Mouse (Mus musculus): ENCODE results near the gene Gpr179. TPM values are rescaled to one million over a fixed set of nuclear protein-coding genes. Genes with fewer than 3 reads are reported as not detected.

Gene Gpr179
- total and polyA plus RNA-seq, 2 experiments from 2014 or later: 0.61 to 1.8 TPM

GRCm38 (mm10) chr11:97347291-97347690 lies 4.6 kb downstream of the Gpr179 start:
- ATAC-seq: no peak
- TF ChIP-seq CTCF (IDR thresholded peaks at IDR 0.05; ENCODE audit: low read depth): no peak
- no peak overlapping the region for H3K9ac ChIP-seq (replicated peaks; ENCODE audit: low read length)
- H3K36me3 ChIP-seq (ENCODE audit: insufficient read depth, low read length): no peaks in the 10 kb centered on the region
- no peak overlapping the region for H3K4me3 ChIP-seq (ENCODE audit: low read length)
- WGBS: 84% methylated on average over 9 of the region's 9 CpGs
- DNase-seq (ENCODE audit: low spot score): no peak
- peaks cover 8% of the 10 kb centered on the region; the same call in 1 of the 2 replicates for H3K4me1 ChIP-seq (ENCODE audit: insufficient read depth, low read length)
- H3K27me3 ChIP-seq (ENCODE audit: insufficient read depth, low read length): no peaks in the 10 kb centered on the region
- H3K9me3 ChIP-seq (ENCODE audit: low read length): no peaks in the 10 kb centered on the region
- no peak overlapping the region for H3K27ac ChIP-seq
- no peak overlapping the region for H3K4me2 ChIP-seq (ENCODE audit: low read depth, low read length)

DNA sequence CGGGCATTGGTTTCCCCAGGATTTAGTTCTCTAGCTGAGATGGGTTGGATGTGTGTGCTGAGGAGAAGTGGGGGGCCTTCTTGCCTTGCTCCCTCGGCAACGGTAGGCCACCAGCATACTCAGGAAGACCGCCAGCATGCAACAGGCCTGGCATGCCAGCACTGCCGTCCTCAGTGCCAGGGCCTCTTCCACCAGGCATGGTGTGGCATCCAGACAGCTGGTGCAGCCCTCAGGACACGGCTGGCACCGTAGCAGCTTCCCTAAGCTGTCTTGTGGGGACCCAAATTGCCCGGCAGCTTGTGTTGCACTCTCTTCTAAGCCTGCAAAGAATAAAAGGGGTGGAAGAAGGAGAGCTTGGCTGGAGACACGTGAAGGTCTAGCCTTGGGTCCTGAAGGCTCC lies 5.5 kb downstream of the Gpr179 start:
- DNase-seq (ENCODE audit: low spot score): peak; percentile 72
- no peak for TF ChIP-seq CTCF (IDR thresholded peaks at IDR 0.05; ENCODE audit: low read depth)
- no peak overlapping the region for H3K27ac ChIP-seq
- H3K9ac ChIP-seq (replicated peaks; ENCODE audit: low read length): no peak overlapping the region
- no peaks in the 10 kb centered on the region for H3K27me3 ChIP-seq (ENCODE audit: insufficient read depth, low read length)
- ATAC-seq: peak; percentile 71; the same call in 1 of the 2 replicates
- no peaks in the 10 kb centered on the region for H3K36me3 ChIP-seq (ENCODE audit: insufficient read depth, low read length)
- H3K4me2 ChIP-seq (ENCODE audit: low read depth, low read length): no peak overlapping the region
- H3K4me1 ChIP-seq (ENCODE audit: insufficient read depth, low read length): peaks cover 8% of the 10 kb centered on the region; the same call in 1 of the 2 replicates
- no peaks in the 10 kb centered on the region for H3K9me3 ChIP-seq (ENCODE audit: low read length)
- H3K4me3 ChIP-seq (ENCODE audit: low read length): no peak overlapping the region
- 43% methylated on average over 9 of the region's 9 CpGs for WGBS

GRCm38 (mm10) chr11:97345446-97345845 lies 6.4 kb downstream of the Gpr179 start:
- H3K27ac ChIP-seq: no peak overlapping the region
- no peak for ATAC-seq
- H3K4me1 ChIP-seq (ENCODE audit: insufficient read depth, low read length): peaks cover 8% of the 10 kb centered on the region; the same call in 1 of the 2 replicates
- TF ChIP-seq CTCF (IDR thresholded peaks at IDR 0.05; ENCODE audit: low read depth): no peak
- no peaks in the 10 kb centered on the region for H3K36me3 ChIP-seq (ENCODE audit: insufficient read depth, low read length)
- DNase-seq (ENCODE audit: low spot score): no peak
- 68% methylated on average over 10 of the region's 10 CpGs for WGBS
- no peaks in the 10 kb centered on the region for H3K27me3 ChIP-seq (ENCODE audit: insufficient read depth, low read length)
- no peaks in the 10 kb centered on the region for H3K9me3 ChIP-seq (ENCODE audit: low read length)
- no peak overlapping the region for H3K9ac ChIP-seq (replicated peaks; ENCODE audit: low read length)
- no peak overlapping the region for H3K4me2 ChIP-seq (ENCODE audit: low read depth, low read length)
- H3K4me3 ChIP-seq (ENCODE audit: low read length): no peak overlapping the region

DNA sequence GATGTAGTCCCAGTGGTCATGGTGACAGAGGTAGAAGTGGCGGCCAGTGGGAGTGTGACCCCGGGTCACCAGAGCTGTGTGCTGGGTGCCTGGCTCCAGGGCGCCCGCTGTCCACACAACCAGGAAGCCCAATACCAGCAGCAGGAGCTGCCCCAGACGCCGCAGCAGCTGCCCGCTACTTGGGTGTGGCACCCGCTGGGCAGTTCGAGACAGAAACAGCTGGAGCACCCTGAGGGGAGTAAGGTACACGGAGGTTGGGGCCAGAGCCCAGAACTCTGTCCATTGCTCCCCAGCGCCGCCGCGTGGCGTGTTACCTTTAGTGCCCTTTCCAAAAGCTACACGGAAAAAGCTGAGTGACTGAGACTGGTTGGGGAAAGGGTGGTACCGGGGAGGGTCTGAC lies 8.3 kb downstream of the Gpr179 start:
- no peaks in the 10 kb centered on the region for H3K27me3 ChIP-seq (ENCODE audit: insufficient read depth, low read length)
- TF ChIP-seq CTCF (IDR thresholded peaks at IDR 0.05; ENCODE audit: low read depth): peak; percentile 21; the same call in 1 of the 2 replicates
- no peaks in the 10 kb centered on the region for H3K9me3 ChIP-seq (ENCODE audit: low read length)
- no peak overlapping the region for H3K4me2 ChIP-seq (ENCODE audit: low read depth, low read length)
- no peaks in the 10 kb centered on the region for H3K4me1 ChIP-seq (ENCODE audit: insufficient read depth, low read length)
- H3K27ac ChIP-seq: no peak overlapping the region
- DNase-seq (ENCODE audit: low spot score) (no peak), ATAC-seq (no peak)
- no peak overlapping the region for H3K9ac ChIP-seq (replicated peaks; ENCODE audit: low read length)
- no peak overlapping the region for H3K4me3 ChIP-seq (ENCODE audit: low read length)
- 29% methylated on average over 17 of the region's 17 CpGs for WGBS
- no peaks in the 10 kb centered on the region for H3K36me3 ChIP-seq (ENCODE audit: insufficient read depth, low read length)

GRCm38 (mm10) chr11:97343175-97343574 lies 8.7 kb downstream of the Gpr179 start:
- Histone ChIP-seq H3K4me1 (ENCODE audit: insufficient read depth, low read length) (no peaks in the 10 kb centered on the region; the same call in 1 of the 2 replicates), H3K9me3 (ENCODE audit: low read length) (no peaks in the 10 kb centered on the region), H3K4me3 (ENCODE audit: low read length) (no peak overlapping the region), H3K27ac (no peak overlapping the region), H3K27me3 (ENCODE audit: insufficient read depth, low read length) (no peaks in the 10 kb centered on the region), H3K36me3 (ENCODE audit: insufficient read depth, low read length) (no peaks in the 10 kb centered on the region), H3K4me2 (ENCODE audit: low read depth, low read length) (no peak overlapping the region), H3K9ac (replicated peaks; ENCODE audit: low read length) (no peak overlapping the region)
- no peak for TF ChIP-seq CTCF (IDR thresholded peaks at IDR 0.05; ENCODE audit: low read depth)
- WGBS: 48% methylated on average over 8 of the region's 8 CpGs
- ATAC-seq (no peak), DNase-seq (ENCODE audit: low spot score) (no peak)

DNA sequence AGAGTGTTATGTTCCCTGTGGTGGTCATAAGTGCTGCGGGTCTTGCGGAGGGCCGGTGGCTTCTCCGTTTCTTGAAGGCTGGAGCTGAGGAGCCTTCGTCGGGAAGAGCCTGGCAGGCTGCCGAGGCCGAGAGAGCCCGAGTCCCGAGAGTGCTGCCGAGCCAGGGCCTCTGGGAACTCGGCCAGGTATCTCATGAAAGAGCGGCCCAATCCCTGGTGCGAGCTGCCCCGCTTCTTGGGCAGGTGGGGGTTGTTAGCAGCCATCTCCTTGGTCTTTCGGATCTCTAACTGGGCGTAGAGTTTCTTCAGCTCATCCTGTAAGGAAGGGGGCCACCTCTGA lies 12.9 kb downstream of the Gpr179 start:
- H3K9ac ChIP-seq (replicated peaks; ENCODE audit: low read length): no peak overlapping the region
- 0 out of 2 replicates have a peak overlapping the region, but pooled peaks have one; percentile 4 for H3K4me3 ChIP-seq (ENCODE audit: low read length)
- H3K36me3 ChIP-seq (ENCODE audit: insufficient read depth, low read length): no peaks in the 10 kb centered on the region
- peak; percentile 85 for DNase-seq (ENCODE audit: low spot score)
- H3K27me3 ChIP-seq (ENCODE audit: insufficient read depth, low read length): no peaks in the 10 kb centered on the region
- peak overlapping the region; percentile 67; the same call in 1 of the 2 replicates for H3K27ac ChIP-seq
- H3K9me3 ChIP-seq (ENCODE audit: low read length): no peaks in the 10 kb centered on the region
- WGBS: 24% methylated on average over 17 of the region's 17 CpGs
- no peaks in the 10 kb centered on the region; the same call in 1 of the 2 replicates for H3K4me1 ChIP-seq (ENCODE audit: insufficient read depth, low read length)
- TF ChIP-seq CTCF (IDR thresholded peaks at IDR 0.05; ENCODE audit: low read depth): no peak
- H3K4me2 ChIP-seq (ENCODE audit: low read depth, low read length): peak overlapping the region; percentile 44
- peak; percentile 62; the same call in 1 of the 2 replicates for ATAC-seq

GRCm38 (mm10) chr11:97338302-97338976 lies 13.4 kb downstream of the Gpr179 start:
- H3K27ac ChIP-seq: peak overlapping the region; percentile 67
- H3K27me3 ChIP-seq (ENCODE audit: insufficient read depth, low read length): no peaks in the 10 kb centered on the region
- H3K36me3 ChIP-seq (ENCODE audit: insufficient read depth, low read length): no peaks in the 10 kb centered on the region
- H3K9me3 ChIP-seq (ENCODE audit: low read length): no peaks in the 10 kb centered on the region
- no peak overlapping the region for H3K9ac ChIP-seq (replicated peaks; ENCODE audit: low read length)
- DNase-seq (ENCODE audit: low spot score): peak; percentile 19
- H3K4me2 ChIP-seq (ENCODE audit: low read depth, low read length): peak overlapping the region; percentile 44
- ATAC-seq: peak; percentile 15; the same call in 1 of the 2 replicates
- 0 out of 2 replicates have a peak overlapping the region, but pooled peaks have one; percentile 4 for H3K4me3 ChIP-seq (ENCODE audit: low read length)
- TF ChIP-seq CTCF (IDR thresholded peaks at IDR 0.05; ENCODE audit: low read depth): no peak
- WGBS: 34% methylated on average over 21 of the region's 21 CpGs
- no peaks in the 10 kb centered on the region; the same call in 1 of the 2 replicates for H3K4me1 ChIP-seq (ENCODE audit: insufficient read depth, low read length)
